Mouse (Mus musculus) liver, postnatal 0 days (tissue): ENCODE results near the gene Gphn. TPM values are rescaled to one million over a fixed set of nuclear protein-coding genes. Genes with fewer than 3 reads are reported as not detected.

ENCODE experiments used
- ATAC-seq: fragments of 200-750 bp; cut with Nextera tagmentation; 2 replicates; pipeline ENCODE4 v1.8.0; 2017; ENCODE audit warnings: mild to moderate bottlenecking, moderate library complexity
- DNase-seq: peaks from one replicate; pipeline ENCODE4 v3.0.0-alpha.2; 2016
- H3K27ac ChIP-seq: fragments of 300-500 bp; sonication (generic); 2 replicates; pipeline ENCODE4 v1.5.1; 2014; ENCODE audit warnings: antibody characterized with exemption, moderate library complexity, mild to moderate bottlenecking, low read depth
- H3K27me3 ChIP-seq: fragments of 300-500 bp; sonication (generic); 2 replicates; pipeline ENCODE4 v1.6.1; 2014; ENCODE audit warnings: low read length, control low read depth, mixed read lengths; ENCODE audit not compliant: insufficient read depth
- H3K36me3 ChIP-seq: fragments of 300-500 bp; sonication (generic); replicated peaks from 2 replicates; pipeline ENCODE4 v1.6.1; 2014; ENCODE audit warnings: mild to moderate bottlenecking, control low read depth, low read length, moderate library complexity, mixed read lengths; ENCODE audit not compliant: insufficient read depth
- H3K4me1 ChIP-seq: fragments of 300-500 bp; sonication (generic); 2 replicates; pipeline ENCODE4 v1.6.1; 2014; ENCODE audit warnings: antibody characterized with exemption, mild to moderate bottlenecking, control low read depth; ENCODE audit not compliant: insufficient read depth
- H3K4me2 ChIP-seq: fragments of 300-500 bp; sonication (generic); 2 replicates; pipeline ENCODE4 v1.6.1; 2014; ENCODE audit warnings: low read depth, mild to moderate bottlenecking, low read length, moderate library complexity, mixed read lengths
- H3K4me3 ChIP-seq: fragments of 300-500 bp; sonication (generic); 2 replicates; pipeline ENCODE4 v1.5.1; 2014; ENCODE audit warnings: low read depth, low read length
- H3K9ac ChIP-seq: fragments of 300-500 bp; sonication (generic); replicated peaks from 2 replicates; pipeline ENCODE4 v1.6.1; 2014; ENCODE audit warnings: mild to moderate bottlenecking, moderate library complexity
- H3K9me3 ChIP-seq: fragments of 300-500 bp; sonication (generic); 2 replicates; pipeline ENCODE4 v1.6.1; 2016; ENCODE audit warnings: mild to moderate bottlenecking, control low read depth, low read length, mixed read lengths
- CTCF ChIP-seq: sonication (generic); IDR thresholded peaks from 2 replicates; pipeline ENCODE4 v1.5.1; 2016; ENCODE audit warnings: antibody characterized with exemption, low read depth
- EP300 ChIP-seq: IDR thresholded peaks from 2 replicates; pipeline ENCODE4 v1.6.1; 2016; ENCODE audit warnings: antibody characterized with exemption, low read depth, mild to moderate bottlenecking
- WGBS: fragments of 180-500 bp; shearing (Covaris S2); extraction: QIAGEN DNeasy Blood & Tissue Kit; methylation state at CpG from one replicate; pipeline ENCODE4 v1.1.7; 2014; ENCODE audit not compliant: insufficient replicate concordance; 5-methylcytosine and 5-hydroxymethylcytosine counted together
- polyA plus RNA-seq: library from polyadenylated mRNA; unstranded; fragments of >200 nt; fragmentation: Nextera tagmentation; extraction: Ambion mirVana; gene quantifications from 2 replicates; pipeline ENCODE4 v1.2.1, GENCODE M21; 2015

Gphn gene
- polyA plus RNA-seq, 1 experiment from 2014 or later, result 6.1 TPM

GRCm38 (mm10) chr12:78727723-78728122 lies 501.5 kb downstream of the Gphn start:
- H3K27me3 ChIP-seq, result no peaks in the 10 kb centered on the region
- TF ChIP-seq CTCF, result no peak
- TF ChIP-seq EP300, result no peak
- 63% methylated on average over 4 of the region's 4 CpGs for WGBS
- no peak overlapping the region for H3K4me3 ChIP-seq
- ATAC-seq (no peak), DNase-seq (no peak)
- no peaks in the 10 kb centered on the region for H3K9me3 ChIP-seq
- no peaks in the 10 kb centered on the region for H3K36me3 ChIP-seq
- no peak overlapping the region for H3K4me2 ChIP-seq
- H3K4me1 ChIP-seq, result no peaks in the 10 kb centered on the region
- no peak overlapping the region for H3K27ac ChIP-seq
- H3K9ac ChIP-seq, result no peak overlapping the region

Other genes with a start within 250 kb of the Gphn start
- gene Gm6657, start 32.1 kb upstream of the Gphn start, polyA plus RNA-seq, result not detected in 2 replicates